Mouse (Mus musculus): ENCODE data around the gene Olfr1167. TPM values are rescaled to one million over a fixed set of nuclear protein-coding genes. Genes with fewer than 3 reads are reported as not detected.
"Not testable (repeated sequence)": the region's sequence is repeated elsewhere in the genome, so short reads cannot be mapped to it uniquely, and the experiment has no call there.

Gene Olfr1167
- not detected in 2 replicates for polyA plus RNA-seq (2011; ENCODE audit: insufficient read length, low read depth, missing spikeins)

DNA sequence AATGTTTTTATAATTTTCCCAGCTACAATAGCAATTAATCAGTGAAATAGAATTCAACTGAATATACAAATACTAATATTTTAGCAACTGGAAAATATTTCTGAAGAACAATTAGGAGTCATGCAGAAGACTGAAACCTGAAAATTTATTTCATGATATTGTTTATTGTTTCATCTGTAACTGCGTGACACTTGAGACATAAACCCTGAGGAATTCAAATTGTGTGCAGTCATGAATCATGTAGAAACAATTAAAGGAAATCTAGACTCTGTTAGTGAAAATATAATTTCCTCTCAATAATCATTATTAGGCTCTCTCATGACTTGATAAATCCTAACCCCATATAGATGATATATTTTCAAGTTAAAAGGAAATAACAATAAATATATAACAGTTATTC, at the start of gene Olfr1167:
Gene Olfr1167, minus strand, starts transcription at position 101 of the 400 bp plus-strand sequence.
- not testable (repeated sequence) for H3K4me3 ChIP-seq (ENCODE audit: insufficient read depth, low read length); H3K27ac ChIP-seq (ENCODE audit: insufficient read depth, low read length); H3K4me1 ChIP-seq (ENCODE audit: control insufficient read depth, insufficient read depth, low read length)

DNA sequence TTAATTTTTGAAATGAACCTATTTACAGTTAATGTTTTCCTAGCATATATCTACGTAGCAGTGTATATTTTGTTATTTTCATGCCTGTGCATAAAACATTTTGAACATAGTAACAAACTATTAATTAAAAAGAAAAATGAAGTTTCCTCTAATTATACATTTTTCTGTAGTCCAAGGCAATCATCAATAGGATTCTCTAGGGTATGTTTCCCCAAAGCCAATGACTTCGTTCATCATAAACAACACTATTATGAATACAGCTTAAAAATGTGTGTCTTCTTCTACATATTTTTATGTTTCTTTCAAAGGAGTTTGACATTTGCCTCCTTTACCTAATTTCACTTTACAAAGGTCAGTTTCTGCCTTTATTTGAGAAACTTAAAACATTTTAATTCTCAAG, 26.6 kb upstream of the Olfr1167 start, which contains the start of gene Olfr1168:
Gene Olfr1168, plus strand, starts transcription at position 301 of the 400 bp plus-strand sequence.
- no peaks in the 10 kb centered on the region for H3K4me1 ChIP-seq (ENCODE audit: control insufficient read depth, insufficient read depth, low read length)
- no peak within 1 kb of the TSS for H3K27ac ChIP-seq (ENCODE audit: insufficient read depth, low read length)
- TF ChIP-seq POLR2A (IDR thresholded peaks at IDR 0.05; ENCODE audit: low read depth, low read length) (no peak), CTCF (IDR thresholded peaks at IDR 0.05; ENCODE audit: borderline replicate concordance, insufficient read depth, low read length) (no peak)
- no peak within 1 kb of the TSS for H3K4me3 ChIP-seq (ENCODE audit: insufficient read depth, low read length)

DNA sequence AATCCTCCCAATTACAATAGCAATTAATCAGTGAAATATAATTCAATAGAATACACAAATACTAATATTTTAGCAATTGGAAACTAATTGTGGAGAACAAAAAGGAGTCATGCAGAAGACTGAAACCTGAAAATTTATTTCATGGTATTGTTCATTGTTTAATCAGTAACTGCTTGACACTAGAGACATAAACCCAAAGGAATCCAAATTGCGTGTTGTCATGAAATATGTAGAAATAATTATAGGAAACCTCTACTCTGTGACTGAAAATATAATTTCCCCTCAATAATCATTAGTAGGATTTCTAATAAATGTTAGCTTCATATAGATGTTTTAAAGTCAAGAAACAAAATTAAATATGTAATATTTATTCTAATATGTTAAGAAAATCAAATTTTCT, 26.8 kb downstream of the Olfr1167 start, which contains the start of gene Olfr1166:
Gene Olfr1166, minus strand, starts transcription at position 101 of the 400 bp plus-strand sequence.
- H3K4me1 ChIP-seq (ENCODE audit: control insufficient read depth, insufficient read depth, low read length) = no peaks in the 10 kb centered on the region

More for the DNA sequence above, 26.8 kb downstream of the Olfr1167 start, which contains the start of gene Olfr1166:
- H3K27ac ChIP-seq (ENCODE audit: insufficient read depth, low read length) = no peak within 1 kb of the TSS
- TF ChIP-seq POLR2A (IDR thresholded peaks at IDR 0.05; ENCODE audit: low read depth, low read length) (no peak), CTCF (IDR thresholded peaks at IDR 0.05; ENCODE audit: borderline replicate concordance, insufficient read depth, low read length) (no peak)
- no peak within 1 kb of the TSS for H3K4me3 ChIP-seq (ENCODE audit: insufficient read depth, low read length)

Other genes starting within 250 kb of the Olfr1167 start
- gene Olfr1155, start 210.1 kb downstream of the Olfr1167 start, polyA plus RNA-seq (2011; ENCODE audit: insufficient read length, low read depth, missing spikeins) = not detected in 2 replicates
- gene Olfr1156, start 202.1 kb downstream of the Olfr1167 start, polyA plus RNA-seq (2011; ENCODE audit: insufficient read length, low read depth, missing spikeins) = not detected in 2 replicates
- not detected in 2 replicates for gene Olfr1157, start 186.9 kb downstream of the Olfr1167 start, polyA plus RNA-seq (2011; ENCODE audit: insufficient read length, low read depth, missing spikeins)
- gene Olfr74, start 180.5 kb downstream of the Olfr1167 start, polyA plus RNA-seq (2011; ENCODE audit: insufficient read length, low read depth, missing spikeins) = not detected in 2 replicates
- gene Olfr1158, start 165.1 kb downstream of the Olfr1167 start, polyA plus RNA-seq (2011; ENCODE audit: insufficient read length, low read depth, missing spikeins) = not detected in 2 replicates
- gene Olfr1160, start 146.9 kb downstream of the Olfr1167 start, polyA plus RNA-seq (2011; ENCODE audit: insufficient read length, low read depth, missing spikeins) = not detected in 2 replicates
- gene Olfr1161, start 132.4 kb downstream of the Olfr1167 start, polyA plus RNA-seq (2011; ENCODE audit: insufficient read length, low read depth, missing spikeins) = not detected in 2 replicates
- gene Olfr73, start 117.5 kb downstream of the Olfr1167 start, polyA plus RNA-seq (2011; ENCODE audit: insufficient read length, low read depth, missing spikeins) = not detected in 2 replicates
- not detected in 2 replicates for gene Olfr1162, start 104.1 kb downstream of the Olfr1167 start, polyA plus RNA-seq (2011; ENCODE audit: insufficient read length, low read depth, missing spikeins)
- gene Olfr1163, start 83.4 kb downstream of the Olfr1167 start, polyA plus RNA-seq (2011; ENCODE audit: insufficient read length, low read depth, missing spikeins) = not detected in 2 replicates
- gene Olfr1164, start 61.2 kb downstream of the Olfr1167 start, polyA plus RNA-seq (2011; ENCODE audit: insufficient read length, low read depth, missing spikeins) = not detected in 2 replicates
- not detected in 2 replicates for gene Olfr1166, start 26.9 kb downstream of the Olfr1167 start, polyA plus RNA-seq (2011; ENCODE audit: insufficient read length, low read depth, missing spikeins)
- gene Olfr1168, start 26.7 kb upstream of the Olfr1167 start, polyA plus RNA-seq (2011; ENCODE audit: insufficient read length, low read depth, missing spikeins) = not detected in 2 replicates
- not detected in 2 replicates for gene Olfr1170, start 73.1 kb upstream of the Olfr1167 start, polyA plus RNA-seq (2011; ENCODE audit: insufficient read length, low read depth, missing spikeins)
- gene Olfr1173, start 124.7 kb upstream of the Olfr1167 start, polyA plus RNA-seq (2011; ENCODE audit: insufficient read length, low read depth, missing spikeins) = not detected in 2 replicates
- gene Olfr1174-ps, start 159.9 kb upstream of the Olfr1167 start, polyA plus RNA-seq (2011; ENCODE audit: insufficient read length, low read depth, missing spikeins) = not detected in 2 replicates
- not detected in 2 replicates for gene Olfr1175-ps, start 172.0 kb upstream of the Olfr1167 start, polyA plus RNA-seq (2011; ENCODE audit: insufficient read length, low read depth, missing spikeins)
- gene Olfr1176, start 181.5 kb upstream of the Olfr1167 start, polyA plus RNA-seq (2011; ENCODE audit: insufficient read length, low read depth, missing spikeins) = not detected in 2 replicates
- not detected in 2 replicates for gene Olfr1177-ps, start 191.3 kb upstream of the Olfr1167 start, polyA plus RNA-seq (2011; ENCODE audit: insufficient read length, low read depth, missing spikeins)
- not detected in 2 replicates for gene Olfr1178, start 231.9 kb upstream of the Olfr1167 start, polyA plus RNA-seq (2011; ENCODE audit: insufficient read length, low read depth, missing spikeins)

Data from embryonic fibroblast, embryonic 13.5 days (primary cell).